Mouse (Mus musculus): ENCODE measurements at regions not wholly inside any gene's neighbourhood (a gene's known extent, or its start where the extent isn't known, plus 50 kb on each side); places are given as distances from the start of the nearest gene placed in this dataset.

DNA sequence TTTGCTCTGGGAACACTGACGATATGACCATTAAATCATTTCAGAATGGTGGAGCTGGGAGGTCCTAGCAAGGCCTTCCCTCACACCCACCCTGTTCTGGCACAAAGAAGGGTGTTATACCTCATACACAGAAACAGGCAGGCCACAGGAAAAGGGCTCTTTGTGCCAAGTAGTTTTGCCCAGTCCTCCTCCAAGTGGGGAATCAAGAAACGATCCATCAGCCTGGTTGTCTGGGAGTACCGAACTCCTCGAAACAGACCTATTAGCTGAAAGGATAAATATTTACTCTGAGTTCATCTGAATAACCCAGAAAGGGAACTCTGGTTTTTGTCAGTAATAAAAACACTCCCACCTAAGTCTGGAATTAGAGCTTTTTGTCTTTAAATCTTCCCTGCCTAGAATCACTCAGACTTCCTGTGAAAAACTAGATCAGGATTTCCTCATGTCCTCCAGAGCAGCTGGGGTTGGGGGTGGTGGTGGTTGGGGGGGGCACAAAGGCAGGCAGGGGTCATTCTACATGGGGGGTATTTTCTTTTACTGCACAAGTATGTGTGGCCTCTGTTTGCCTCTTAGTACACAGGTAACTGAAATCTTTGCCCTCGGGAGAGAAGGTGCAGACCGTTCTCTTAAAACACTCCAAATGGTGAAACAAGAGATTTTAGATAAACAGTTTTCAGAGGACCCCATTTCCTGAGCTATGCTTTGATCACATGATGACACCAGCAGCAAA is 681.3 kb downstream of the Gsdmc2 start:
- no peak overlapping the region for H3K27ac ChIP-seq (ENCODE audit: low read depth, low read length)
- H3K4me3 ChIP-seq (ENCODE audit: low read length) = no peak overlapping the region
- H3K4me2 ChIP-seq (ENCODE audit: low read length) = no peak overlapping the region
- no peaks in the 10 kb centered on the region for H3K36me3 ChIP-seq (ENCODE audit: control insufficient read depth, insufficient read depth, low read length)
- peak; percentile 37; the same call in 1 of the 2 replicates for ATAC-seq
- no peaks in the 10 kb centered on the region for H3K9me3 ChIP-seq (ENCODE audit: control insufficient read depth, low read length)
- no peak overlapping the region for H3K9ac ChIP-seq (ENCODE audit: low read depth, low read length)
- no peaks in the 10 kb centered on the region for H3K27me3 ChIP-seq (replicated peaks; ENCODE audit: control insufficient read depth, insufficient read depth, low read length)
- no peaks in the 10 kb centered on the region; the same call in 1 of the 2 replicates for H3K4me1 ChIP-seq (ENCODE audit: control insufficient read depth, insufficient read depth, low read depth, low read length)
- WGBS = 57% methylated on average over 6 of the region's 6 CpGs

GRCm38 (mm10) chr15:63162881-63163549 is 682.0 kb downstream of the Gsdmc2 start:
- Histone ChIP-seq H3K36me3 (ENCODE audit: control insufficient read depth, insufficient read depth, low read length) (no peaks in the 10 kb centered on the region), H3K4me2 (ENCODE audit: low read length) (no peak overlapping the region), H3K9me3 (ENCODE audit: control insufficient read depth, low read length) (no peaks in the 10 kb centered on the region), H3K27ac (ENCODE audit: low read depth, low read length) (no peak overlapping the region), H3K4me1 (ENCODE audit: control insufficient read depth, insufficient read depth, low read depth, low read length) (no peaks in the 10 kb centered on the region; the same call in 1 of the 2 replicates), H3K9ac (ENCODE audit: low read depth, low read length) (no peak overlapping the region), H3K27me3 (replicated peaks; ENCODE audit: control insufficient read depth, insufficient read depth, low read length) (no peaks in the 10 kb centered on the region), H3K4me3 (ENCODE audit: low read length) (no peak overlapping the region)
- WGBS = 64% methylated on average over 4 of the region's 4 CpGs
- ATAC-seq = peak; percentile 37; the same call in 1 of the 2 replicates

DNA sequence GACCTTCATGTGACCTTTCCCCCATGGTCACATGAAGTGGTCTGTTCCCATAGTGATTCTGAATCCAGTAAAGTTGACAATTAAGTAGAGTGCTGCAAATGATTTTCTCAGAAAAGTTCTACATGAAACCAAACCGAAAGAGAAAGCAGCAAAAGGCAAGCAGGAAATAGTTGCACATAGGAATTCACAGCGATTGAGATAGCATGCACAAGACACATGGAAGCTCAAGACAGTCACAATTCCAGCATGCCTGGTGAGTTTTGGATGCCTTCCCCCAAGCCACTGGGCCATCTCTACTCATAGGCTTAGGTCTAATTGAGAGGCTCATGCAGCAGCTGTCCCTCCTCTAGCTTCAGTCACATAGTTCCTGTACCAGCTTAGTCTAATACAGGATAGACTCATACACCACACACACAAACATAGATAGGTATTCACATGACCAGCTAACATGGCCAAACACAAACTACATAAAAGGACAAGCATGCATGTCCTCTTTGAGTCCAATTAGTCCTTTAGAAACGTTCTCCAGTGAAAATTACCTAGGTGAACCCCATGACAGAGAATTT is 721.8 kb downstream of the Gsdmc2 start:
- H3K27ac ChIP-seq (ENCODE audit: low read depth, low read length) = no peak overlapping the region
- H3K4me3 ChIP-seq (ENCODE audit: low read length) = no peak overlapping the region
- 82% methylated on average over 3 of the region's 3 CpGs for WGBS
- H3K36me3 ChIP-seq (ENCODE audit: control insufficient read depth, insufficient read depth, low read length) = no peaks in the 10 kb centered on the region
- H3K9me3 ChIP-seq (ENCODE audit: control insufficient read depth, low read length) = no peaks in the 10 kb centered on the region
- H3K4me1 ChIP-seq (ENCODE audit: control insufficient read depth, insufficient read depth, low read depth, low read length) = no peaks in the 10 kb centered on the region
- H3K27me3 ChIP-seq (replicated peaks; ENCODE audit: control insufficient read depth, insufficient read depth, low read length) = no peaks in the 10 kb centered on the region
- no peak for ATAC-seq
- H3K4me2 ChIP-seq (ENCODE audit: low read length) = no peak overlapping the region
- no peak overlapping the region for H3K9ac ChIP-seq (ENCODE audit: low read depth, low read length)

GRCm38 (mm10) chr15:63112918-63113317 is 732.1 kb downstream of the Gsdmc2 start:
- WGBS = 76% methylated on average over 2 of the region's 2 CpGs
- Histone ChIP-seq H3K36me3 (ENCODE audit: control insufficient read depth, insufficient read depth, low read length) (no peaks in the 10 kb centered on the region), H3K4me1 (ENCODE audit: control insufficient read depth, insufficient read depth, low read depth, low read length) (no peaks in the 10 kb centered on the region), H3K4me2 (ENCODE audit: low read length) (no peak overlapping the region), H3K27ac (ENCODE audit: low read depth, low read length) (no peak overlapping the region), H3K9ac (ENCODE audit: low read depth, low read length) (no peak overlapping the region), H3K4me3 (ENCODE audit: low read length) (no peak overlapping the region), H3K27me3 (replicated peaks; ENCODE audit: control insufficient read depth, insufficient read depth, low read length) (no peaks in the 10 kb centered on the region), H3K9me3 (ENCODE audit: control insufficient read depth, low read length) (no peaks in the 10 kb centered on the region)
- no peak for ATAC-seq

GRCm38 (mm10) chr15:63100093-63100492 is 744.9 kb downstream of the Gsdmc2 start:
- Histone ChIP-seq H3K27me3 (replicated peaks; ENCODE audit: control insufficient read depth, insufficient read depth, low read length) (no peaks in the 10 kb centered on the region), H3K27ac (ENCODE audit: low read depth, low read length) (no peak overlapping the region), H3K4me2 (ENCODE audit: low read length) (no peak overlapping the region), H3K4me3 (ENCODE audit: low read length) (no peak overlapping the region), H3K36me3 (ENCODE audit: control insufficient read depth, insufficient read depth, low read length) (no peaks in the 10 kb centered on the region), H3K4me1 (ENCODE audit: control insufficient read depth, insufficient read depth, low read depth, low read length) (no peaks in the 10 kb centered on the region), H3K9ac (ENCODE audit: low read depth, low read length) (no peak overlapping the region), H3K9me3 (ENCODE audit: control insufficient read depth, low read length) (no peaks in the 10 kb centered on the region)
- ATAC-seq = no peak
- 82% methylated on average over 3 of the region's 3 CpGs for WGBS

DNA sequence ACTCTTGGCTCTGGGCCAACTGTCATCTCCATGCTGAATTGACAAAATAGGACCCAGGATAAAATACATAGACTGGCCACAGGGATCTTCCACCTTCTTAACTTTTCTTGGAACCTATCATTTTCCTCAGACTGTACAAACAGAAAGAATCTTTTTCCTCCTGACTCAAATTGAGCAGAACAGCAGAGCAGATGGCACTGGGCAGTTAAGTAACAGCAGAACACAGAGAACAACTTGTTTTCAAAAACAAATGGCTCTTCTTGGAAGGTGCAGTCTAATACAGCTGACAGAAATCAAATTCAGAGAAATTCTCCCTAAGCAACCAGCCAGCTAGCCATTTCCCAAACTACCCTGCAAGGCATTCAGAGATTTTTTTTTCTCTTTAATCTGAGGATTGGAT is 763.0 kb downstream of the Gsdmc2 start:
- Histone ChIP-seq H3K9ac (ENCODE audit: low read depth, low read length) (no peak overlapping the region), H3K4me2 (ENCODE audit: low read length) (no peak overlapping the region), H3K36me3 (ENCODE audit: control insufficient read depth, insufficient read depth, low read length) (no peaks in the 10 kb centered on the region), H3K4me1 (ENCODE audit: control insufficient read depth, insufficient read depth, low read depth, low read length) (no peaks in the 10 kb centered on the region), H3K27me3 (replicated peaks; ENCODE audit: control insufficient read depth, insufficient read depth, low read length) (no peaks in the 10 kb centered on the region), H3K9me3 (ENCODE audit: control insufficient read depth, low read length) (no peaks in the 10 kb centered on the region), H3K27ac (ENCODE audit: low read depth, low read length) (no peak overlapping the region), H3K4me3 (ENCODE audit: low read length) (no peak overlapping the region)
- no peak for ATAC-seq

DNA sequence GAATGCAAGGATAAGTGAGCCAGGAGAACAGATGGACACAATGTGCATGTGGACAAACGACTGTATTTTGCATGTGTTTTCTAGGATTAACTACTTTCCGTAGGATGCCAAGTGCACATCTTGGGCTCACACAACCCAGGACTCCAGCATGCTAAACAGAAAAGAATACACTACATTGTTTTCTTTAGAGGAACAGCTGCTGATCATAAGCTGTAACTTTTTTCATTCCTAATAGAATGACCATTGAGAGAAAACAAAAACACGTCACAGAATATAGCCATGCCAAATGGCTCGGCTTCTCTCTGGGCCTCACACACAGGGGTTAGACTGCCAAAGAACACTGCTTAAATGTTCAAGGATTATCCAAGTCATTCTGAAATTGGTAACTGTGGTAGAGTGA is 765.2 kb downstream of the Gsdmc2 start:
- no peak for ATAC-seq
- Histone ChIP-seq H3K4me3 (ENCODE audit: low read length) (no peak overlapping the region), H3K9ac (ENCODE audit: low read depth, low read length) (no peak overlapping the region), H3K27ac (ENCODE audit: low read depth, low read length) (no peak overlapping the region), H3K9me3 (ENCODE audit: control insufficient read depth, low read length) (no peaks in the 10 kb centered on the region), H3K36me3 (ENCODE audit: control insufficient read depth, insufficient read depth, low read length) (no peaks in the 10 kb centered on the region), H3K4me1 (ENCODE audit: control insufficient read depth, insufficient read depth, low read depth, low read length) (no peaks in the 10 kb centered on the region), H3K27me3 (replicated peaks; ENCODE audit: control insufficient read depth, insufficient read depth, low read length) (no peaks in the 10 kb centered on the region), H3K4me2 (ENCODE audit: low read length) (no peak overlapping the region)
- WGBS = 45% methylated on average over 4 of the region's 4 CpGs

GRCm38 (mm10) chr15:63071921-63072320 is 773.1 kb downstream of the Gsdmc2 start:
- H3K27ac ChIP-seq (ENCODE audit: low read depth, low read length) = no peak overlapping the region
- WGBS = 75% methylated on average over 4 of the region's 4 CpGs
- no peak for ATAC-seq

DNA sequence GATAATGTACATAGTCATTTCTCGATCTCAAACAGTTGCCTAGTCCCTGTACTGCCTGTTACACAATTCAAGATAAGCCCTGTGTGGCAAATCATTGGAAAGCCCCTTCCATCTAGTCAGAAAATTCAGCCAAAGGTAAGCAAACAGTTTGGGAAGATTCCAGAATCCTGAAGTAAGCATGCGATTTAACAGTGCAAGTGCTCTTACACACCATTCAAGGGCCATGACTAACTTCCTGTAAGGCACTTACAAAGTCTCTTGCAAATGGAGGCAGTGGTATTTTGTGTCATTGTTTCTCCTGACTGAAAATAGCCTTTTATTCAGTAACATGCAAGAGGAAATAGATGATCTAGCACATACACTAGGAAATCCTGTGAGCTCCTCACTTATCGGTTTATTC is 777.9 kb downstream of the Gsdmc2 start:
- ATAC-seq = no peak
- WGBS = 91% methylated on average over 3 of the region's 3 CpGs
- Histone ChIP-seq H3K9ac (ENCODE audit: low read depth, low read length) (no peak overlapping the region), H3K9me3 (ENCODE audit: control insufficient read depth, low read length) (no peaks in the 10 kb centered on the region), H3K36me3 (ENCODE audit: control insufficient read depth, insufficient read depth, low read length) (no peaks in the 10 kb centered on the region), H3K27ac (ENCODE audit: low read depth, low read length) (no peak overlapping the region), H3K4me2 (ENCODE audit: low read length) (no peak overlapping the region), H3K4me3 (ENCODE audit: low read length) (no peak overlapping the region), H3K4me1 (ENCODE audit: control insufficient read depth, insufficient read depth, low read depth, low read length) (no peaks in the 10 kb centered on the region), H3K27me3 (replicated peaks; ENCODE audit: control insufficient read depth, insufficient read depth, low read length) (no peaks in the 10 kb centered on the region)

More at GRCm38 (mm10) chr15:63071921-63072320, 773.1 kb downstream of the Gsdmc2 start:
- H3K4me2 ChIP-seq (ENCODE audit: low read length) = no peak overlapping the region
- no peaks in the 10 kb centered on the region for H3K36me3 ChIP-seq (ENCODE audit: control insufficient read depth, insufficient read depth, low read length)
- no peaks in the 10 kb centered on the region for H3K4me1 ChIP-seq (ENCODE audit: control insufficient read depth, insufficient read depth, low read depth, low read length)
- H3K4me3 ChIP-seq (ENCODE audit: low read length) = no peak overlapping the region
- no peaks in the 10 kb centered on the region for H3K9me3 ChIP-seq (ENCODE audit: control insufficient read depth, low read length)
- H3K27me3 ChIP-seq (replicated peaks; ENCODE audit: control insufficient read depth, insufficient read depth, low read length) = no peaks in the 10 kb centered on the region
- no peak overlapping the region for H3K9ac ChIP-seq (ENCODE audit: low read depth, low read length)
